ENCODE assay signal across 1 mouse cellular context in the genomic region with DNA sequence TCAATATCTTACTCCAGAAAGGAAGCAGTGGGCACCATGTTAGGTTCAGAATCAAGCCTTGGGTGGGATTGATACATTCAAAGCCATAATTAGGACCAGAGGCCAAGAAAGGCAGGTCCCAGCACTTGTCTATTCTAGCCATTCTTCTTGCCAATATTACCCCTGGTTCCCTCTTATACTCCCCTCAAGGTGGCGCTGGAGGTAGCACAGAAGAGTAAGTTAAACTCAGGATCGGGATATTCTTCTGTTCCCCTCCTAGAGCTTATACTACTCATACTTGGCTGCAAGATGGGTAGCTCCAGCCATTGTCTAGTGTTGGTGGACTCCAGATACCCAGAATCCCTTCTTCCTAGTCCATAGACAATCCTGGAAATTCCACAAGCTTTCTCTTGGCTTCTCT.
TF ChIP-seq lines count a peak whose summit lies in the region.

No protein-coding gene starts in this region.

TF ChIP-seq in CH12.LX, 34 proteins besides CTCF, POLR2A, EP300 and RAD21 (continued from another document):
- TF ChIP-seq SMC3 (IDR thresholded peaks at IDR 0.05; ENCODE audit: low read depth, low read length) (no peak), MAX (IDR thresholded peaks at IDR 0.05; ENCODE audit: low read length) (no peak), JUND (conservative IDR thresholded peaks at IDR 0.05; ENCODE audit: low read depth, low read length) (no peak), PAX5 (IDR thresholded peaks at IDR 0.05; ENCODE audit: low read length) (no peak), MXI1 (IDR thresholded peaks at IDR 0.05; ENCODE audit: low read depth, low read length) (no peak), CHD1 (IDR thresholded peaks at IDR 0.05; ENCODE audit: low read depth, low read length) (no peak), SIN3A (IDR thresholded peaks at IDR 0.05; ENCODE audit: low read length) (no peak)
